Mouse (Mus musculus): ENCODE data around the gene Btbd35f30. TPM values are rescaled to one million over a fixed set of nuclear protein-coding genes. Genes with fewer than 3 reads are reported as not detected.
"Not testable (repeated sequence)": the region's sequence is repeated elsewhere in the genome, so short reads cannot be mapped to it uniquely, and the experiment has no call there.

Gene Btbd35f30
- not detected in 2 replicates for total RNA-seq (2021)
- long read RNA-seq, experiment 1: 0 reads
- long read RNA-seq, experiment 2: 0 reads

GRCm38 (mm10) chrX:32894325-32894724 is at the start of gene Btbd35f30:
Gene Btbd35f30, plus strand, starts transcription at chrX:32894625.
- not testable (repeated sequence) for DNase-seq

GRCm38 (mm10) chrX:32941468-32941867 is 47.0 kb downstream of the Btbd35f30 start, which contains the start of gene Gm21789:
Gene Gm21789, plus strand, starts transcription at chrX:32941768.
- not testable (repeated sequence) for DNase-seq

Other genes with a start within 250 kb of the Btbd35f30 start
- not detected in 2 replicates for gene Gm5926, start 243.9 kb upstream of the Btbd35f30 start, total RNA-seq (2021)
- gene Btbd35f21, start 168.5 kb upstream of the Btbd35f30 start, total RNA-seq (2021): not detected in 2 replicates
- gene Gm21789, start 47.1 kb downstream of the Btbd35f30 start, total RNA-seq (2021): not detected in 2 replicates
- gene Btbd35f5, start 79.3 kb downstream of the Btbd35f30 start, total RNA-seq (2021): not detected in 2 replicates